13 mouse cellular contexts compared by ENCODE assay signal in the genomic region with DNA sequence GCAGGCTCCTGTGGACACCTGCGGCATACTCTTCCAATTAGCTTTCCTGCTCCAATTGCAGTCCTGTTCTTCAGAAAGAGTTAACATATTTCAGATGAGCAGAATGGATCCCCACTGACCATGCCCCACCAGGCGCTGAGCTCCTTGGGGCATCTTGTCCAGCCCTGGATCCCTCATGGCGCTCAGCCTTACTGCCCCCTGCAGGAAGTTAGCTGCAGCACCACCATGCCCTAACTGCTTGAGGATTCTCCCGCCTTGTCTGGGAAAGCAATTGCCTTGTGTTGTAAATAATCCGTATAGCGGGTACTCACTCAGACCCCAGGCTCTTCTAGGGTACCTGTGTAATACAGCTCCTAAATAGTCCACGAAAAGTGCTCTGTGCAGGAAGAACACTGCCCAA. TPM values are rescaled to one million over a fixed set of nuclear protein-coding genes. Genes with fewer than 3 reads are reported as not detected.
DNase-seq lines count a peak whose midpoint lies in the region; ATAC-seq and TF ChIP-seq lines count a peak whose summit lies in the region.
"Had no signal": no experiment of that assay in that cellular context is flagged by ENCODE, and none has a peak within 500 bp of the region (broad histone marks: within the 10 kb centered on the region; RNA-seq: fewer than 3 reads in every experiment).

No protein-coding gene starts in this region.

- intact Hi-C loops in gastrocnemius, adult 2 months (cut with DNase I) = no loop called here

- 80% methylated on average over 7 of the region's 7 CpGs for WGBS in lung, embryonic 14.5 days
- 79% methylated on average over 7 of the region's 7 CpGs for WGBS in neural tube, embryonic 11.5 days

- H3K9ac ChIP-seq in lung, embryonic 14.5 days = no peak overlapping the region
- no peak overlapping the region for H3K9ac ChIP-seq in neural tube, embryonic 11.5 days (ENCODE audit: low read length)
- H3K9ac ChIP-seq: liver, embryonic 13.5 days; neural tube, embryonic 13.5 days; stomach, embryonic 15.5 days had no signal

- H3K27me3 ChIP-seq in lung, embryonic 14.5 days (ENCODE audit: insufficient read depth, low read length) = no peaks in the 10 kb centered on the region
- no peaks in the 10 kb centered on the region for H3K27me3 ChIP-seq in neural tube, embryonic 11.5 days (ENCODE audit: control insufficient read depth, insufficient read depth, low read length)
- H3K27me3 ChIP-seq: liver, embryonic 13.5 days; neural tube, embryonic 13.5 days; stomach, embryonic 15.5 days had no signal

- ATAC-seq in lung, embryonic 14.5 days (ENCODE audit: insufficient read depth) = no peak
- no peak for ATAC-seq in neural tube, embryonic 11.5 days (ENCODE audit: insufficient read depth, low FRiP score, low TSS enrichment)

- DNase-seq in gastrocnemius, adult 2 months = no peak
- DNase-seq in gastrocnemius, postnatal 4 days (ENCODE audit: low spot score in 2 of 2) = no peak
- peak; percentile 44 for DNase-seq in lung, embryonic 14.5 days
- no peak for DNase-seq in lung, adult 18-20 months
- peak; percentile 37 for DNase-seq in adrenal gland, postnatal 25 days
- peak; percentile 35 for DNase-seq in neural tube, embryonic 11.5 days (ENCODE audit: low spot score)
- no peak for DNase-seq in testis, postnatal 14 days (ENCODE audit: low spot score)
- DNase-seq in T-cell, adult 2 months (ENCODE audit: low spot score) = no peak
- DNase-seq: cerebellum, adult 9-10 months; kidney, postnatal 14 days; liver, embryonic 13.5 days had no signal

- no peaks in the 10 kb centered on the region for H3K9me3 ChIP-seq in lung, embryonic 14.5 days (ENCODE audit: low read depth, low read length)
- no peaks in the 10 kb centered on the region for H3K9me3 ChIP-seq in neural tube, embryonic 11.5 days (ENCODE audit: control insufficient read depth, low read length)
- H3K9me3 ChIP-seq: liver, embryonic 13.5 days; neural tube, embryonic 13.5 days; stomach, embryonic 15.5 days had no signal

- peaks cover 13% of the 10 kb centered on the region; the same call in 1 of the 2 replicates for H3K36me3 ChIP-seq in lung, embryonic 14.5 days (ENCODE audit: insufficient read depth)
- no peaks in the 10 kb centered on the region for H3K36me3 ChIP-seq in neural tube, embryonic 11.5 days (ENCODE audit: control insufficient read depth, insufficient read depth, low read length)
- H3K36me3 ChIP-seq: liver, embryonic 13.5 days had no signal

- no peak overlapping the region for H3K4me2 ChIP-seq in lung, embryonic 14.5 days
- no peak overlapping the region for H3K4me2 ChIP-seq in neural tube, embryonic 11.5 days (ENCODE audit: low read depth)
- H3K4me2 ChIP-seq: liver, embryonic 13.5 days; neural tube, embryonic 13.5 days; stomach, embryonic 15.5 days had no signal

- no peaks in the 10 kb centered on the region; the same call in 1 of the 2 replicates for H3K4me1 ChIP-seq in lung, embryonic 14.5 days (ENCODE audit: insufficient read depth)
- H3K4me1 ChIP-seq in neural tube, embryonic 11.5 days (ENCODE audit: control insufficient read depth, insufficient read depth, low read length) = no peaks in the 10 kb centered on the region
- H3K4me1 ChIP-seq: liver, embryonic 13.5 days; neural tube, embryonic 13.5 days; stomach, embryonic 15.5 days had no signal

- no peak overlapping the region for H3K4me3 ChIP-seq in gastrocnemius, adult 2 months
- no peak overlapping the region for H3K4me3 ChIP-seq in lung, embryonic 14.5 days (ENCODE audit: low read depth, low read length)
- no peak overlapping the region for H3K4me3 ChIP-seq in neural tube, embryonic 11.5 days (ENCODE audit: low read depth, low read length)
- H3K4me3 ChIP-seq: liver, embryonic 13.5 days; neural tube, embryonic 13.5 days; stomach, embryonic 15.5 days had no signal

- no peak overlapping the region for H3K27ac ChIP-seq in gastrocnemius, adult 2 months
- no peak overlapping the region for H3K27ac ChIP-seq in lung, embryonic 14.5 days (ENCODE audit: low read depth)
- no peak overlapping the region for H3K27ac ChIP-seq in neural tube, embryonic 11.5 days (ENCODE audit: low read depth, low read length)
- H3K27ac ChIP-seq: liver, embryonic 13.5 days; neural tube, embryonic 13.5 days; stomach, embryonic 15.5 days had no signal

- peak; percentile 32; the same call in 1 of the 2 replicates for TF ChIP-seq CTCF in gastrocnemius, adult 2 months (IDR thresholded peaks at IDR 0.05)
- TF ChIP-seq CTCF in lung, embryonic 14.5 days (IDR thresholded peaks at IDR 0.05; ENCODE audit: low read depth) = peak; percentile 63

RNA-seq across cellular contexts. Expression of gene Slc10a6, which starts 42.0 kb away (rescaled TPM):
- 1 to 10 TPM in 1 of 2 experiments, under 1 TPM in 1; 0.89 to 3.5 TPM for total RNA-seq in gastrocnemius, adult 2 months (2021)
- under 1 TPM; 0.29 to 0.59 TPM for total RNA-seq in gastrocnemius, postnatal 4 days (2021)
- 0.71 and 1.2 TPM in 2 replicates for polyA plus RNA-seq in lung, embryonic 14.5 days (2014; fragmentation: Nextera tagmentation; extraction: Ambion mirVana)
- total RNA-seq in adrenal gland, postnatal 25 days (2021) = 1.1 and 1.4 TPM in 2 replicates
- polyA plus RNA-seq in neural tube, embryonic 11.5 days (2014; fragmentation: Nextera tagmentation; extraction: Ambion mirVana) = not detected in 2 replicates
- polyA plus RNA-seq: liver, embryonic 13.5 days had no signal

Comparison
In these comparisons a context has a peak if more than half of its experiments do, and no peak if none do; other contexts are left out.
1. DNase-seq: peak in lung, embryonic 14.5 days (single experiment), adrenal gland, postnatal 25 days (single experiment) and neural tube, embryonic 11.5 days (single experiment); none in gastrocnemius, adult 2 months (single experiment), gastrocnemius, postnatal 4 days (0 of 2), lung, adult 18-20 months (0 of 2), testis, postnatal 14 days (single experiment) and T-cell, adult 2 months (single experiment).